Mouse (Mus musculus): ENCODE results near the gene Nomo1.

DNA sequence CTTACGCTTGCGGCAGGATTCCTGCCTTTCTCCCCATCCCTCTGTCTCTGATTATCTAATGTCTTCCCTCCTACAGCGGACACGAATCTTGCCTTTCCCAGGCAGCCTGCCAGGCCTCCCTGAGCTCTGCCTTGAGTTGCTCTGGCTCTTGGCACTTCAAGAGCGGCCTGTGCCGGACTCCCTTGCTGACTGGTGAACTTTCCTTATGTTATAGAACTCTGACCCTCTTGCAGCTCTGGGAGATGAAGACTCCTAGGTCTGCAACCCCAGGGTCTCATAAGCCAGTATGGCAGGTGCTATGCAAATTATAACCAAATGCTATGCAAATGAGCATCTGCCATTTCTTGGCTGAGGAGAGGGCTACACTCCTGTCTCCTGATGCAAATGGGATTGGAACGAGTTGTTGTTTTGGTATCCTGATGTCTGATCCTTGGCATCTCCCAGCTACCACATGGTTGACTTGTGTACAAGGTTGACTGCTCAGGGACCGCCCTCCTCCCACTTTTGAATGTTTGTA, 69.6 kb downstream of the Nomo1 start:
- TF ChIP-seq CTCF (IDR thresholded peaks at IDR 0.05; ENCODE audit: extremely low read depth, insufficient read length, insufficient replicate concordance, low read depth, low read length) (no peak), POLR2A (IDR thresholded peaks at IDR 0.05; ENCODE audit: low read depth, low read length) (no peak)

All from small intestine, adult 2 months (tissue).